Mouse (Mus musculus) lung, embryonic 16.5 days (tissue): ENCODE results near the gene Ibtk. TPM values are rescaled to one million over a fixed set of nuclear protein-coding genes. Genes with fewer than 3 reads are reported as not detected.

Experiments
- ATAC-seq: fragments of 200-750 bp; cut with Nextera tagmentation; 2 replicates; pipeline ENCODE4 v1.8.0; 2017; ENCODE audit warnings: low read depth, mild to moderate bottlenecking, moderate library complexity
- H3K27ac ChIP-seq: fragments of 300-500 bp; sonication (generic); 2 replicates; pipeline ENCODE4 v1.5.1; 2014; ENCODE audit warnings: mild to moderate bottlenecking, control low read depth, low read length
- H3K27me3 ChIP-seq: fragments of 300-500 bp; sonication (generic); 2 replicates; pipeline ENCODE4 v1.6.1; 2014; ENCODE audit warnings: low read depth, low read length, mixed read lengths; ENCODE audit not compliant: control insufficient read depth, insufficient read depth
- H3K36me3 ChIP-seq: fragments of 300-500 bp; sonication (generic); 2 replicates; pipeline ENCODE4 v1.6.1; 2014; ENCODE audit warnings: low read length; ENCODE audit not compliant: control insufficient read depth, insufficient read depth
- H3K4me1 ChIP-seq: fragments of 300-500 bp; sonication (generic); replicated peaks from 2 replicates; pipeline ENCODE4 v1.6.1; 2014; ENCODE audit warnings: low read length, mixed read lengths; ENCODE audit not compliant: control insufficient read depth, insufficient read depth
- H3K4me2 ChIP-seq: fragments of 300-500 bp; sonication (generic); 2 replicates; pipeline ENCODE4 v1.6.1; 2014; ENCODE audit warnings: low read depth, low read length, control low read depth
- H3K4me3 ChIP-seq: fragments of 300-500 bp; sonication (generic); 2 replicates; pipeline ENCODE4 v1.5.1; 2014; ENCODE audit warnings: mild to moderate bottlenecking, low read length, control low read depth
- H3K9ac ChIP-seq: fragments of 300-500 bp; sonication (generic); 2 replicates; pipeline ENCODE4 v1.6.1; 2014; ENCODE audit warnings: low read length, control low read depth
- H3K9me3 ChIP-seq: fragments of 300-500 bp; sonication (generic); 2 replicates; pipeline ENCODE4 v1.6.1; 2016; ENCODE audit warnings: low read length; ENCODE audit not compliant: control insufficient read depth
- WGBS: fragments of 180-500 bp; shearing (Covaris S2); extraction: QIAGEN DNeasy Blood & Tissue Kit; methylation state at CpG from one replicate; pipeline ENCODE4 v1.1.7; 2014; 5-methylcytosine and 5-hydroxymethylcytosine counted together
- polyA plus RNA-seq: library from polyadenylated mRNA; unstranded; fragments of >200 nt; fragmentation: Nextera tagmentation; extraction: Ambion mirVana; gene quantifications from 2 replicates; pipeline ENCODE4 v1.2.1, GENCODE M21; 2015

Gene Ibtk
- polyA plus RNA-seq, 1 experiment from 2014 or later: 28.9 TPM

DNA sequence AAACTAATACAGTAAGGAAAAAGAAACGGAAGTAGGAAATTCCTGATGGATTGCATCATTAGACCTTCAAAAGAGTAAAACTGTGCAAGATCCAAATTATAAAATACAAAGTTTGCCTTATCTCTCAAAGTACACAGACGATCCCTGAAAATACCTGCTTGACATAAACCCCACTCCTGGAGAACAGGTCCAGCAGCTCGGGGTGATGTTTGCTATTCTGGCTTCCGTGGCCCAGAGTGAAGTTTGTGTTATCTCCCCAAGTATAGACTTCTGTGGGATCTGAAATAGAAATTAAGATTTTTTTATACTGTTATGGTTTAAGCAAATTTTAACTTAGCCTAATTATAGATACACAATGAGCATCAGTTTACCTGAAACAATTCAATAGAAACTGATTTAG is 14.3 kb downstream of the Ibtk start:
- Histone ChIP-seq H3K27me3 (no peaks in the 10 kb centered on the region), H3K4me1 (peaks cover 5% of the 10 kb centered on the region; the same call in 1 of the 2 replicates), H3K27ac (no peak overlapping the region), H3K9ac (no peak overlapping the region), H3K9me3 (no peaks in the 10 kb centered on the region), H3K4me2 (no peak overlapping the region), H3K36me3 (peaks cover 25% of the 10 kb centered on the region), H3K4me3 (no peak overlapping the region)
- peak; percentile 64 for ATAC-seq
- 58% methylated on average over 4 of the region's 4 CpGs for WGBS

DNA sequence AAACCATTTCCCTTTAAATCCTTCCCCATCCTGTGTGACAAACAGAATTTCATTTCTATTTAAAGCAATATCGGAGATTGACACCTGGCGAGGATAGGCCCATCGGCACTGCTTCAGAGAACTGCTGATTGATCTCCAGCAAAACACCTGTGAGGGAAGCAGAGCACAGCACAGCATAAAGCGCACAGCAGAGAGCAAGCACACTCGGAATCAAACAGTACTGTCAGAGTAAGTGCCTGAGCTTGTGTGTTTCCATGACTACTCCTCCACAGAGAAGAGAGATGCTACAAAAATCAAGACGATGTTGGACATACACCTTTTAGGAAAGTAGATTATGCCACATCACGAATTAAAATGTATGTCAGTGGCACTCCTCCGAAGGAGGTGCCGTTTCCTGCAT is 25.1 kb downstream of the Ibtk start:
- 91% methylated on average over 9 of the region's 9 CpGs for WGBS

DNA sequence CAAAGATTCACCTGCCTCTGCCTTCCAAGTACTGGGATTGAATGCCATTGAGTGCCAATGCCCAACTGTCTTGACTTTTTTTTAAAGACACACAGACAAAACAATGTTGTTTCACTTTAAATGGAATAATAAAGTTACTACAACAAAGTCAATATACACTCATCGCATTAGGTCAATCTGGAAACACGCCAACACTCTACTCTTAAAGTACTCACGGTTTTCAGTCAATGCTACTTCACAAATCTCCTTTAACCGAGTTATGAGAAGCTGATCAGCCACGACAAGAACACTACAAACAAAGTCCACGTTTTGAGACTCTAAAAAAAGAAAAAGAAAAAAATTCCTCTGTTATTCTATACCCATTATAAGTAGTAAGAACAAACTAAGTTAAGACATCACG is 31.8 kb downstream of the Ibtk start:
- Histone ChIP-seq H3K4me3 (no peak overlapping the region), H3K9ac (no peak overlapping the region), H3K4me1 (no peaks in the 10 kb centered on the region), H3K4me2 (no peak overlapping the region), H3K27ac (no peak overlapping the region), H3K9me3 (no peaks in the 10 kb centered on the region), H3K27me3 (no peaks in the 10 kb centered on the region), H3K36me3 (peaks cover 39% of the 10 kb centered on the region)
- WGBS: 50% methylated on average over 7 of the region's 7 CpGs
- ATAC-seq: no peak

More for the DNA sequence above, 25.1 kb downstream of the Ibtk start:
- Histone ChIP-seq H3K27me3 (no peaks in the 10 kb centered on the region), H3K4me2 (no peak overlapping the region), H3K9me3 (no peaks in the 10 kb centered on the region), H3K36me3 (peaks cover 35% of the 10 kb centered on the region), H3K4me3 (no peak overlapping the region), H3K9ac (no peak overlapping the region), H3K4me1 (no peaks in the 10 kb centered on the region), H3K27ac (no peak overlapping the region)
- no peak for ATAC-seq

DNA sequence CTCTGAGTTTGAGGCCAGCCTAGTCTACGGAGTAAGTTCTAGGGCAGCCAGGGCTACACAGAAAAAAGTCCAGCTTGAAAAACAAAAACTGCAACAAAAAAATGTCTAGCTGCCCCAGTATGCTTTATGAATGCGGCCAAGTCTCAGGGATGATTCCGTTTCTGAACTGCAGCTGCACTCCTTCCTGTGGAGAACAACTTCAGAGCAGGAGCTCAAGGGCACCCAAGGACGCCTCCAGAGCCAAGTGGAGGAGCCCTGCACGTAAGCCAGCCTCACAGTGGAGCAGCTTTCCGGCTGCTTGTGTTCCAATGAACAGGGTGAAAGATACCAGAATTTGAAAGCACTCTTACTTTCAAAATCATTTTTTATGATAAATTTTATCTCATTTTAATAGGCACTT is 41.8 kb downstream of the Ibtk start:
- Histone ChIP-seq H3K27ac (no peak overlapping the region), H3K36me3 (peaks cover 48% of the 10 kb centered on the region), H3K9ac (no peak overlapping the region), H3K4me2 (no peak overlapping the region), H3K9me3 (no peaks in the 10 kb centered on the region), H3K4me3 (no peak overlapping the region), H3K27me3 (no peaks in the 10 kb centered on the region), H3K4me1 (no peaks in the 10 kb centered on the region)
- no peak for ATAC-seq
- 89% methylated on average over 6 of the region's 6 CpGs for WGBS

DNA sequence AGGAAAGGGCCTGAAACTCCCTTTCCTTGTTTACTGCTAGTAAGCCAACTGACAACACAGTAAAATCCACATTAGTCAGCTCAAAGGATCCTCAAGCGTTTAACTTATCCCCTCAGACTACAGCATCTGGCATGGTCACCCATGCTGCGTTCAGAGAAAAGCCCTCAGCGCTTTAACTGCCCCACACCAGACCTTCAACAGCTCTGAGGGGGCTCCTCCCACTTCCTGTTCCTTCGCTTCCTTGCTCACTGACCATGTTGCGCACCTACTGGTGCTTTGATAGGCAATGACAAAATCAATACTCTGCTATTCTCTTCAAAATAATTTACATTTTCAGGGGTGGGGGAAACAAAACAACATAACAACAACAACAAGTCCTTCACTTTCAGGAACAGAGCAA is 47.2 kb downstream of the Ibtk start:
- 84% methylated on average over 5 of the region's 5 CpGs for WGBS
- no peak for ATAC-seq
- no peaks in the 10 kb centered on the region for H3K4me1 ChIP-seq
- H3K27ac ChIP-seq: no peak overlapping the region
- no peaks in the 10 kb centered on the region for H3K27me3 ChIP-seq
- H3K9ac ChIP-seq: no peak overlapping the region
- no peaks in the 10 kb centered on the region for H3K9me3 ChIP-seq
- H3K4me3 ChIP-seq: no peak overlapping the region
- H3K4me2 ChIP-seq: no peak overlapping the region
- H3K36me3 ChIP-seq: peaks cover 34% of the 10 kb centered on the region

DNA sequence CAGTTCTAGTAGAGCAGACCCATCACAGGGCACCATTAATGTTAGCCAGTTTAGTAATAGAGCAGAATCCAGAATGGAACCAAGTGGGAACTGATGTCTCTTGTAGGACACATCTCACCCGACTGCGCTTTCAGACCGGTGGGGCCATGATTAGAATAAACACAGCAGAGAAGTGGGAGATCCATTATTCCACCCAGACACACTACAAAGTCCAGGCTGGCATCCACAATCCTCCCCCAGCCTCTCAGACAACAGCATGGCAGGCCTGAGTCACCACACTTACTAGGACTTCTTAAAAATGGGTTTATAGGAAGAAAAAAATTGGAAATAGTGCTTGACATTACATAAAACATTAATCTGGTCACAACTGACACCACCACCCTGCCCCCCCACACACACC is 53.5 kb downstream of the Ibtk start:
- ATAC-seq: no peak
- Histone ChIP-seq H3K36me3 (peaks cover 13% of the 10 kb centered on the region), H3K9me3 (no peaks in the 10 kb centered on the region), H3K4me1 (no peaks in the 10 kb centered on the region), H3K4me2 (no peak overlapping the region), H3K27ac (no peak overlapping the region), H3K4me3 (no peak overlapping the region), H3K9ac (no peak overlapping the region), H3K27me3 (no peaks in the 10 kb centered on the region)
- WGBS: 90% methylated on average over 3 of the region's 3 CpGs

DNA sequence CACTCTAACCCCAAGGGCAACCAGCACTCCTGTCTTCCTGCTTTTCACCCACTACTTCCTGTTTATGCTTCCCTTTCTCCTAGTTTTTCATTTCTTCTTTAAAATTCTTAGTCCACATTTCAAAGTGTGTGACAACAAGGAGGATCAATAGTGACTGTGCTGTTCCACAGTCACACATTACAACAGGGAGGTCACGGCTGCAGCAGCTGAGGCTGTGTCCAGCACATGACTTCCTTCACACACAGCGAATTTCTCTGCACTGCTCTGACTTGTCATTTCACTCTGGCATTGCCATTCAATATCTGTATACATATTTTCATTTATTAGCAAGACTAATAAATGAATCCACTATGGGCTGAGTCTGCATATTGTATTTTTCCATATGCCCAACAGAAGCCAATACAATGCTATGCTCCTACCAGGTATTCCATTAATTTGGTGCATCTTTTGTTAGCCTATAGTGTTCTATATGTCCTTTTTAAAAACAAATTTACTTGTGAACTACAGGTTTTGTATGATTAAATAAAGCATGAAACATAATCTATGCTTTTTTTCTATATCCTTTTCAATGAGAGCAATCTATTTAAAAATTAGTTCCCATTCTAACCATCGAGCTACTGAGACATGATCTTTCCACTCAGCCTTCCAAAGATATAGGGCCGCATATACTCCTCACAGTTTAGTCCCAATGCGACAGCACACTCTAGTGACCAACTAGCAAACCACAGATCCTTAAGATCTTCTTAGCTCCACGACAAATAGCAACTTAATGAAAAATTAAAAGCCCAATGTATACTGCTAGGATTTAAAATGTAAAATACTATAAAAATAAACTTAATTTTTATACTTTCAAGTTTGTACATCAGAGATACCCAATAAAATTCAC is 55.7 kb downstream of the Ibtk start:
- H3K36me3 ChIP-seq: peaks cover 28% of the 10 kb centered on the region
- no peak for ATAC-seq
- no peak overlapping the region for H3K4me2 ChIP-seq
- WGBS: 50% methylated on average over 6 of the region's 6 CpGs
- H3K27ac ChIP-seq: no peak overlapping the region
- no peaks in the 10 kb centered on the region for H3K27me3 ChIP-seq
- no peak overlapping the region for H3K4me3 ChIP-seq
- no peaks in the 10 kb centered on the region for H3K9me3 ChIP-seq
- H3K4me1 ChIP-seq: no peaks in the 10 kb centered on the region
- H3K9ac ChIP-seq: no peak overlapping the region

DNA sequence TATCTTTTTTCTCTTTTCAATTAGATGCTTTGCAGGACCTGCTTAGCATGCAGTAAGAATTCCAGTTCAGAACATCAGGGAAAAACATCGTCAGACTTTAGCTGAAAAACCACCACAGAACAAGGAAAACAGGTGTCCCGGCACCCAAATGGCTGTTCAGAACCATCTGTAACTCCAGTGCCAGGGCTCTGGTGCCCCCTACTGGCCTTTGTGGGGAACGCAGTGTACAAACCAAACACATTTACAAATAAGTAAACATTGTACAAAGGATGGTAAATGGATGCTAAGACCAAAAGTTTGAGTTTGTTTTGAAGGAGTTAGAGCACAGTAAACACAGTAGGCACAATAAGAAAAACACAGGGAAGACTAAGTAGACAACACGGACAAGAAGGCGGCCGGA is 64.1 kb downstream of the Ibtk start:
- no peak overlapping the region for H3K4me3 ChIP-seq
- H3K36me3 ChIP-seq: peaks cover 19% of the 10 kb centered on the region

DNA sequence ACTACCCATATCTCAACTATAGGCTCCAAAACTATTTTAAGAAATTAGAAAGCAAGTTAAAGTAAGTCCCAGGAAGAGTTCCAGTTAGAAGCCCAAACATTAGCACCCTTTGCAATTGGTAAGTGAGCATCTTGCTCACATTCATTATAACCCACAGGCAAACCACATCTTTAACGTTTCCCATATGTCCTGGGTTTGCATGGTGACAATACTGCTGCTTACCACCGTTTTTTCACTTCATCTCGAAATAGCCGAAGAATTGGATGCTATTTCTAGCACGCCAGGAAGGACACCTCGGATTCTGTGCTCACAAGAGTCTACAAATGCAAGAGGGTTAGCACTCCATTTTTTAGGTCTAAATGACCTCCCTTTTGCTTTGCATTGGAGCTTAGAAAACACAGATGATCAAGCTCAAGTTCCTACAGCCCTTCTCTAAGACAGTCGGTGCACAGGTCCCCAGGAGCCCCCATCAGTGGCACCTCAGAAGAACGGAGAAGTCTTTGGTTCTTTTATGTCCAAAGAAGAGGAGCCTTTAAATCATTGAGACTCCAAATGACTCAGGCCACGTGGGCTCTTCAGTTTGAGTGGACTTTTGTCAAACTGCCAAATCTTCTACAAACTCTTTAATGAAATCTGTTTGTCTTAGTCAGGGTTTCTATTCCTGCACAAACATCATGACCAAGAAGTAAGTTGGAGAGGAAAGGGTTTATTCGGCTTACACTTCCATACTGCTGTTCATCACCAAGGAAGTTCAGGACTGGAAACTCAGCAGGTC is 73.8 kb downstream of the Ibtk start:
- ATAC-seq: no peak
- Histone ChIP-seq H3K9ac (no peak overlapping the region), H3K4me1 (0 out of 2 replicates have a peak, but pooled peaks cover 2% of the 10 kb centered on the region)

More for the DNA sequence above, 64.1 kb downstream of the Ibtk start:
- no peak for ATAC-seq
- Histone ChIP-seq H3K4me2 (no peak overlapping the region), H3K4me1 (no peaks in the 10 kb centered on the region), H3K9ac (no peak overlapping the region), H3K27me3 (no peaks in the 10 kb centered on the region), H3K27ac (no peak overlapping the region), H3K9me3 (peaks cover 7% of the 10 kb centered on the region; the same call in 1 of the 2 replicates)
- 86% methylated on average over 6 of the region's 6 CpGs for WGBS

More for the DNA sequence above, 73.8 kb downstream of the Ibtk start:
- H3K4me2 ChIP-seq: no peak overlapping the region
- H3K36me3 ChIP-seq: no peaks in the 10 kb centered on the region
- 59% methylated on average over 10 of the region's 10 CpGs for WGBS
- no peak overlapping the region for H3K27ac ChIP-seq
- H3K9me3 ChIP-seq: no peaks in the 10 kb centered on the region
- H3K4me3 ChIP-seq: no peak overlapping the region
- H3K27me3 ChIP-seq: no peaks in the 10 kb centered on the region
